Mouse (Mus musculus) ovary, postnatal 14 days (tissue): ENCODE measurements at regions not wholly inside any gene's neighbourhood (a gene's known extent, or its start where the extent isn't known, plus 50 kb on each side); places are given as distances from the start of the nearest gene placed in this dataset.

Source experiments
- DNase-seq: peaks from one replicate; pipeline ENCODE4 v3.0.0; 2022; ENCODE audit warnings: low spot score

DNA sequence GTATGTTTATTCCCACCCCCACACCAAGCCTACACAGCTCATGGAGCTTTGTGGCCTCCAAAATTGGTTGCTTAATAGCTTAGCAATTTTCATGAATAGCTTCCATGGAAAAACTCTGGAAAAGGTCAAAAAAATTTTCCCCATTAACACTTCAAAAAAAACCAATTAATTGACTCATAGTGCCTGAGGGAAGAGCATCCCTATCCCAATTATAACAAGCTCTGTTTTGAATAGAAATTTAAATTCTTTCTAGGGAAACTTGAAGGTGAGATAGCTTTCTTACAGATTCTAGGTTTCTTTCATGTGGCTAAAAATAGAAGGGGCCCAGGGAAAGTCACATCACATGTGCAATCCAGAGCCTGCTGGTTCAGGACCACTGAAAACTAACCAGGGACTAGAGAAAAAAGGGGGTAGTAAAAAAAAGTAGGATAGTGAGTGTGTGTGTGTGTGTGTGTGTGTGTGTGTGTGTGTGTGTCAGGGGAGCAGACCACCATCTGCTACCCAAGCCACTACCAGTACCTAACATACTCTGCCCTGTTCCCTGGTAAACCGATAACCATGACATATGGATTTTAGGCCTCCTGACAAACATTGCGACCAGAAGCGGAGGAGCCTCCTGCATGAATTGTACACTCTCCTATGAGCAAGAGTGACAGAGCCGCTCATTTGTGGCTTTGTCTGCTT lies 162.2 kb downstream of the Cmpk2 start:
- DNase-seq, result no peak

DNA sequence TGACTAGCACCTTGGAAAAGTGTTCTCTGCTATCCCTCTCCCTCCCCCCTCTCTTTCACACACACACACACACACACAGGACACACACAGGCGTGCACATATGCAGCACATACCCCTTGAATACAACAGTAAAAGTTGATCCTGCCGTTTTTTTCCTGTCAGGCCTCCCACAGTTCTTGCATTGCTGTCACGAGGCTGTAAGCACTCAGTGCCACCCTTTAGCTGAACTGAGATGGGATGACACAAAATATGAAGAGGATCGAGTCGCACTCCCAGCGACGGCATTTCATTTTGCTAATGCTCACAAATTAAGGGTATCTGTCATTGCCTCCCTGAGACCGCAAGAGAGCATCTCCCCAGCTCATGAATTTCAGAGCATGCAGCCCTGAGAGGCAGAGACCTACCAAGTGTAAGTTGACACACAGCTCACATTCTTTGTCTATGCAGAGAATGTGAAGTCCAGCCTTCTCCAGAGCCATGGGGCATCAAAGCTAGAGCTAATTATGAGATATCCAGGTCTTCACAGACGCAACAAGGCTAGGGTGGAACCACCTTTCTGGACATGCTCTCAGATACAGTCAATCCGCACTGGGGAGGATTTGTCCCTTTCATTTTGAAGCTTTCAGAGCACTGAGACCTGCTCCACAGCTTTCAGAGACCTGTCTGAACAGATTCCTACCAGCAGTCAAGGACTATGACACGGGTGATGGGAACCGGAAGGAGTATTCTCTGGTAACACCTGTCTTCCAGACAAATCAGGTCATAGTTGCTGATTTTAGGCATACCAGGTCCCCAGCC lies 152.3 kb downstream of the Cmpk2 start:
- DNase-seq, result no peak

GRCm38 (mm10) chr12:26620501-26621134 lies 151.6 kb downstream of the Cmpk2 start:
- no peak for DNase-seq

- no peak for DNase-seq
Observed at GRCm38 (mm10) chr12:26617969-26618368, 149.0 kb downstream of the Cmpk2 start.

GRCm38 (mm10) chr12:26613086-26613705 lies 144.2 kb downstream of the Cmpk2 start:
- no peak for DNase-seq

GRCm38 (mm10) chr12:26610079-26610478 lies 141.1 kb downstream of the Cmpk2 start:
- DNase-seq, result no peak

DNA sequence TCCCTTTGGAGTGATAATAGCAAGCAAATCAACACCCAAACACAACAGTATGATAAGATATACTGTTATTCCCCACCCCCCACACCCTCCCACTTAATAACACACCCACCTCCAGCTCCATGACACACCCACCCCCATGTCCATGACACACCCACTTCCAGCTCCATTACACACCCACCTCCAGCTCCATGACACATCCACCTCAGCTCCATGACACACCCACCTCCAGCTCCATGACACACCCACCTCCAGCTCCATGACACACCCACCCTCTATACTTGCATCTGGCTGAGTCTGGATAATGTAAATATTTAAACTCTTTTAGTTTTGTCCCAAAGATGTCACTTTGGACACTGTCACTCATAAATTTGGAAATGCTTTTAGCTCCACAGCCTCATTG lies 129.5 kb downstream of the Cmpk2 start:
- DNase-seq, result no peak

DNA sequence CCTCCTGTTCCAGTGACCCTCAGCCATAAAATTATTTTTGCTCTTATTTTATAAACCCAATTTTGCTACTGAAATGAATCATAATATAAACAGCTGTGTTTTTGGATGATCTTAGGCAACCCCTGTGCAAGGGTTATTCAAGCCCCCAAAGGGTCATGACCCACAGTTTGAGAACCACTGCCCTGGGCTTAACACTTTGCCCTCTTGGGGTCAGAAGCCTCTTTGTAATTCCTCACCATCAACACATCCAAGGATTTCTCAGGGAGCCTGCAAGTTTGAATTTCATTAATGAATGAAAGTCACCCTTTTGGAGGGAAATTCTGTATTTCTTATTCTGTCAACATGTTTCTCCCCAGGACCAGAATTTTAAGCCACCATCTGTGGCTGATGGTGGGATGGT lies 123.1 kb downstream of the Cmpk2 start:
- DNase-seq, result no peak

GRCm38 (mm10) chr12:26589091-26589490 lies 120.1 kb downstream of the Cmpk2 start:
- no peak for DNase-seq

GRCm38 (mm10) chr12:26577438-26577837 lies 108.4 kb downstream of the Cmpk2 start:
- DNase-seq, result no peak

- DNase-seq, result no peak
Observed at GRCm38 (mm10) chr12:26571602-26572001, 102.6 kb downstream of the Cmpk2 start.

DNA sequence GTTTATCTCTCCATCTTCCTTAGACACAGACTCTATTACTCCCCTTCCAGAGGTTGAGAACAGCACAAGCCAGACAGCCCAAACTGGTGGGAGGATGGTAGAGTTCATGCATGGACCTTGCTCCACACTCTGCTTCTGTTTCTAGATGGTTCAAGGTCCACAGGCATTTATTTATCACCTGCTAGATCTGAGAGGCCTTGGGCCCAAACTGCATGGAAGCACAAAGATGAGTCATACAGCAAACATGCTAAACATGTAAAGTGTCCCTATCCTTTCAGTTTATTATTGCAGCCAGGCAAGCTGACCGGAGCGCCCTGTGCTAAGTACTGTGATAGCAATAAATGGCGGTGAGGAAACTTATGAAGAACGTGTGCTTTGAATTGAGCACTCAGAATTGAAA lies 98.4 kb downstream of the Cmpk2 start:
- DNase-seq, result no peak

DNA sequence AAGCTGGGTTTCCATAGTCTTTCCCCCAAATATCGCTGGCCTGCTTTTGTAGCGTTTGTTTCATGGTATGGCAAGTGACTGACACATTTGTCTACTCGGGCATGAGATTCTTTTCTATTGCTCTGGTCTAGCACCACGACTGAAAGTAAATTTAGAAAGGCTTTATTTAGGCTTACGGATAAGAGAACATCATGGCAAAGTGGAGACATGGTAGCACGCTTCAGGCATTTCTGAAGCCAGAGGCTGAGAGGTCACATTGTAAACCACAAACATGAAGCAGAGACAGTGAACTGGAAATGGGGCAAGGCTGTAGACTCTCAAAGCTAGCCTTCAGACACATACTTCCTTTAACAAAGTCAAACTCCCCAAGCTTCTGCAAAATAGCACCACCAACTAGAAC lies 93.9 kb downstream of the Cmpk2 start:
- no peak for DNase-seq

GRCm38 (mm10) chr12:26559560-26559959 lies 90.6 kb downstream of the Cmpk2 start:
- no peak for DNase-seq

GRCm38 (mm10) chr12:26557411-26557810 lies 88.4 kb downstream of the Cmpk2 start:
- no peak for DNase-seq

DNA sequence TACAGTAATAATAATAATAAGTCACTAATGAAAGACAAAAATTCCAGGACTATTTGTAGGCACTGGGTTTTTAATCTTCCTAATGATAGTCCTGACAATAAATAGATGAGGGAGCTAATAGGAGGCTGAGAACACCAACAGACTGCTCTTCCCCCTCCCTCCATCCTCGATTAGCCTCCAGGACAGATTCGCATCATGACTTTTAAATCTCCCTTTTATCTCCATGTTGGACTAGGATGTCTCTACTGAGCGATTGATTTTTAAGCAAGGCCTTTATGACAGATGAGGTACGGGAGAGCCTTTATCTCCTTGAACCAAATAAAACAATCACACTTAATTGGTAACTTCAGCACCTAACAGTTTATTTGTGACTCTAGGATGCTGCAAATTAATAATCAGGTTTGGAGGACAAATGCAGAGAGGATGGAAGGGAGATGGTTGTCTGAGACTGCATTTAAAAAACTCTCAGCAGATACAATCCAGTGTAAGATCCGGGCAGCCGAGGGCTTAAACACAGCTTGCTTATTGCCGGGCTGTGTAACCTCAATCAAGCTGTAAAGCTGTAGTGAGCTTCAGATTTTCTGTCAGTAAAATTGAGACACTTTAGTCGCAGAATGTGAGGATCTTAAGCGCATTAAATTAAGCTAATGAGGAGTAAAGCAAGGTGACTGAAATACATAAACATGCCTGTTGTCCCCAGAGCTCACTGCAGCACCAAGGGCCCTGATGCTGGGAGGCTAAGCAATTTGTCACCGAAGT lies 82.3 kb downstream of the Cmpk2 start:
- no peak for DNase-seq

GRCm38 (mm10) chr12:26547466-26547865 lies 78.5 kb downstream of the Cmpk2 start:
- no peak for DNase-seq

DNA sequence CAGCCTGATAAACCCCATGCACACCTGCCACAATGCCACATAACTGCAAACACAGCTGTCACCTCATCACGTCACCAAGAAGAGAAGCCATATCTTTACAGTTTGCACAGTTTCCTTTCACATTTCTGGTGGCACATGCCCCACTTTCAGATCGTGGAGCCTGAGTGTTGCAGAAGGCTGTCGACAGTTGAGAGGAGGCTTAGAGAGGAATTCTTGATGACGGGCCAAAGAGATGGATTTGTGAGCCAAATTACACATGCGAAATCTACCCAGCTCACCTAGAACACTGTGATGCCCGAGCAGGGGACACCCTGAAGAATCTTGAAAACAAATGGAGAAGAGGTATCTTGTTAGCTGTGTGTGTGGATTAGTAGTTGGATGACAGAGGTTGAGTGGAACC lies 77.4 kb downstream of the Cmpk2 start:
- no peak for DNase-seq

- DNase-seq, result no peak
Observed at GRCm38 (mm10) chr12:26543463-26543862, 74.5 kb downstream of the Cmpk2 start.

DNA sequence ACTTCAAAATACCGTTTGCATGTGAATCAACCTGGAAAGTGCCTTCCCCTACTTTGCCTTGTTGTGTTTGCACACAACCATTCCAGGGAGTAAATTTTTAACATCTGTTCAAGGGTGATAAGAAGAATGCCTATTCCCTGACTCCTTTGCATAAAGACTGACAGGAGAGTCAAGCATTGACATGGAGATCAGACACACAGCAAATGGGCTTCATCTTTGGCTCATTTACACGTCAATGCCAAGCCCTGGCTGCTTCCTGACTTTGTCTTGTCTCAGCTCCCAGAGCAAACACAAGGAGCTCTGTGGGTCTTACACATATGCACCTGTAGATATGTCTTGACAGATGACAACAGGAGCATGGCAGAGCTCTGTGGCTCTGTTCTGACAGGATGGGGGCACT lies 73.4 kb downstream of the Cmpk2 start:
- DNase-seq, result no peak

- DNase-seq, result no peak
Observed at GRCm38 (mm10) chr12:26535261-26535890, 66.4 kb downstream of the Cmpk2 start.
